Mouse (Mus musculus): Measurements from ENCODE around the gene Gadd45gip1. TPM values are rescaled to one million over a fixed set of nuclear protein-coding genes. Genes with fewer than 3 reads are reported as not detected.
A peak's percentile ranks its signal among the peaks of the same experiment; 100 is the strongest.

The Gadd45gip1 gene
- polyA plus RNA-seq, 1 experiment: 24.2 TPM

DNA sequence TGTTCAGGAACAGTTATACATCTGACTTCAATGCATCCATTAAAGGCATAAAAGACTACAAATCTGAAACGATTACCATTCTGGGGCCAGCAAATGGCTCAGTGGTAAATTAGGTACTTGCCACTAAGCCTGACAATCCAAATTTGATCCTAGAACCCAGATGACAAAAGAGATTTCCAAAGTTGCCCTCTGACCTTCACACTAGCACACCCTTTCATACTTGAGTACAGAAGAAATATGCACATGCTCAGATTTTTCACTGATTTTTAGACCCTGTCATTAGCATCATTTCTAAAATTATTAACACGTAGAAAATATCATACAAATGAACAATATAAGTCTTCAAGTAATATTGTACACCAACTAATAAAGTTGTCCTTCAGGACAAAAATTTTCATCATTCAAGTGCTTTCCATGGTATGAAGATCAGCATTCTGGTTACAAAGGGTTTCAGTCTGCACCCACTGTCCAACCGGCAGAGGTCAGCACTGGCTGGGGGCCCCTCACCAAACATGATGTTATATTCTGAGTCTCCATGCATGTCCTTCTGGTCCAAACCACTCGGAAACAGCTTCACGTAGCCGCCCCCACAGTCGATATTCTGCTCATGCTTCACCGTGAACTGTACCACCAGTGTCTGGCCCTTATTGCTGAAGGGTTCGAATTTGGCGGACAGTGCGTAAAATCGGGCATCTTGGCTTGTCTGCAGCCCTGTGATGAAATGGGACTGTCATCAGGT lies 14.2 kb downstream of the Gadd45gip1 start:
- H3K4me3 ChIP-seq (ENCODE audit: insufficient read depth, low read depth, low read length): peak overlapping the region; percentile 92
- no peaks in the 10 kb centered on the region for H3K27me3 ChIP-seq (replicated peaks; ENCODE audit: control insufficient read depth, insufficient read depth, low read length)
- peak; percentile 57 for DNase-seq
- TF ChIP-seq POLR2A (IDR thresholded peaks at IDR 0.05; ENCODE audit: low read depth, low read length) (no peak), CTCF (conservative IDR thresholded peaks at IDR 0.05; ENCODE audit: insufficient read depth, insufficient read length, low read depth, low read length) (peak; percentile 45)
- H3K36me3 ChIP-seq (ENCODE audit: control insufficient read depth, insufficient read depth, low read length): peaks cover 11% of the 10 kb centered on the region
- H3K4me1 ChIP-seq (ENCODE audit: control insufficient read depth, insufficient read depth, low read length): peaks cover 11% of the 10 kb centered on the region
- 8% methylated on average over 12 of the region's 12 CpGs for WGBS
- H3K27ac ChIP-seq (ENCODE audit: insufficient read depth, low read depth, low read length): peak overlapping the region; percentile 60

DNA sequence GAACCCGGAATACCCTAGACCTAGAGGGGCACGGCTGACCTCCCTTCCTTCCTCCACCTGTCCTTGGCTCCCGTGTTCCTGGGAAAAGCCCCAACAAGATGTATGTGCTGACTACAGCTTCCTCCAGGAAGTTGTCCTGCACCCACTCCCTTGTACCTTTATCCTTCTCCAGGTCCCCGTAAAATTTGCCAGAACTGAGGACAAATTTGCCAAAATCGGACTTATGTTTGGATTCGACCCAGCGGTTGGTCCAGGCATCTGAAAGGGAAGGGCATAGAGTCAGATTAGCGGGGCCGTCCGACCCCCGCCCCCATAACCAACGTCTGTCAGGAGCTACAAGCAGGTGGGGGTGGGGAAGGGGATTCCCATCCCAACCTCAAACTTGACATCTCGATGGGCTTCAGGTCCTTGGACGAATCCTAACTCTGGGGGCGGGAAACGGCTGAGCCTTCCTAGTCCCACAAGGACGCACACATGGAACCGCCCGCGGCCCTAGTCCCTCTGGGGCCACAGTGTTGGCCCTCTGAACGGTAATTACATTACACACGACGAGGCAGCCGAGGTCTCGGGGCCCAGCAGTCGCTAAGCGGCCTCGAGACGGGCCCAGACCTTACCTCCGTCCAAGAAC lies 14.9 kb downstream of the Gadd45gip1 start:
- DNase-seq: peak; percentile 18
- H3K4me1 ChIP-seq (ENCODE audit: control insufficient read depth, insufficient read depth, low read length): peaks cover 11% of the 10 kb centered on the region
- H3K4me3 ChIP-seq (ENCODE audit: insufficient read depth, low read depth, low read length): peak overlapping the region; percentile 92
- H3K27ac ChIP-seq (ENCODE audit: insufficient read depth, low read depth, low read length): peak overlapping the region; percentile 60
- TF ChIP-seq CTCF (conservative IDR thresholded peaks at IDR 0.05; ENCODE audit: insufficient read depth, insufficient read length, low read depth, low read length) (no peak), POLR2A (IDR thresholded peaks at IDR 0.05; ENCODE audit: low read depth, low read length) (no peak)
- WGBS: under 1% methylated on average over 30 of the region's 30 CpGs
- no peaks in the 10 kb centered on the region for H3K27me3 ChIP-seq (replicated peaks; ENCODE audit: control insufficient read depth, insufficient read depth, low read length)
- H3K36me3 ChIP-seq (ENCODE audit: control insufficient read depth, insufficient read depth, low read length): peaks cover 11% of the 10 kb centered on the region

DNA sequence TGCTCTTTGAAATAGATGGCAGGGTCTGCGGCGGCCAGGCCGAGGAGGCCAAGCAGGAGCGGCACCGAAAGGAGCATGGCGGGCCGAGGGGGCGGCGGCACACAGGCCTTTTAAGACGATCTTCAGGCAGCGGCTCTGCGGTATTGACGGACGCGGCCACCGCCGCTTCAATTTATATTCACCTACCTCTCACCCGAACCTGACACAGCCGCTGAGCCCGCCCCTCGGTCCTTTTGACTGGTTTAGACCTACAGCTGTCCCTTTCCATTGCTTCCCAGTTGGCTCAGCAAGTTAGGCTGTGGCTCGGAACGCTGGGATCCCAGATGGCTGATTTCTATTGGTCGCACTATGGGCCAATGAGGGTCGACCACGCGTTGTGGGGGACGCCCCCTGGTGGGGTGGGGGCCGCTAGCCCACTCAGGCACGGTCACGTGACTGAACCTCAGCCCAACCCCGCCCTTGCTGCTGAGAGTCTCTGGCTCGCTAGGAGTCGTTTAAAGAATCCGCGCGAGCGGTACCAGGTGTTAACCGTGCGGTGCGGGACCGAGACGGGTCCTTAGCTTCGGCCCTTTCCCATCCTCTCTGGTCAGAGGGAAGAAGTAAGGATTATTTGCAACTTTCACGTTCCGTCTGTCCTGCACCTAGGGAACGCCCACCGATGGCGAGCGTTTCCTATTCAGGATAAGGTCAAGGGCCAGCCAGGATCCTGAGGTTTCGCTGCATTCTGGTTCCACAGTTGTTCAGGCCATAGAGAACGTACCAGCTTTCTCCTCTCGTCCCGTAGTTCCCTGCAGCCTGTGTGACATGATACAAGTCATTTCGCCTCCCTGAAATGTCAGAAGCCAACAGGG lies 15.6 kb downstream of the Gadd45gip1 start, which contains the start of gene Calr:
Calr (minus strand) TSS at position 213 of the 851 bp plus-strand sequence.
- TF ChIP-seq POLR2A (IDR thresholded peaks at IDR 0.05; ENCODE audit: low read depth, low read length) (peak; percentile 99), CTCF (conservative IDR thresholded peaks at IDR 0.05; ENCODE audit: insufficient read depth, insufficient read length, low read depth, low read length) (no peak)
- Histone ChIP-seq H3K27ac (ENCODE audit: insufficient read depth, low read depth, low read length) (peak within 1 kb of the TSS; percentile 72), H3K4me3 (ENCODE audit: insufficient read depth, low read depth, low read length) (peak within 1 kb of the TSS; percentile 92), H3K4me1 (ENCODE audit: control insufficient read depth, insufficient read depth, low read length) (peaks cover 11% of the 10 kb centered on the region), H3K36me3 (ENCODE audit: control insufficient read depth, insufficient read depth, low read length) (peaks cover 9% of the 10 kb centered on the region), H3K27me3 (replicated peaks; ENCODE audit: control insufficient read depth, insufficient read depth, low read length) (no peaks in the 10 kb centered on the region)
- 1% methylated on average over 55 of the region's 55 CpGs for WGBS
- peak; percentile 100 for DNase-seq

DNA sequence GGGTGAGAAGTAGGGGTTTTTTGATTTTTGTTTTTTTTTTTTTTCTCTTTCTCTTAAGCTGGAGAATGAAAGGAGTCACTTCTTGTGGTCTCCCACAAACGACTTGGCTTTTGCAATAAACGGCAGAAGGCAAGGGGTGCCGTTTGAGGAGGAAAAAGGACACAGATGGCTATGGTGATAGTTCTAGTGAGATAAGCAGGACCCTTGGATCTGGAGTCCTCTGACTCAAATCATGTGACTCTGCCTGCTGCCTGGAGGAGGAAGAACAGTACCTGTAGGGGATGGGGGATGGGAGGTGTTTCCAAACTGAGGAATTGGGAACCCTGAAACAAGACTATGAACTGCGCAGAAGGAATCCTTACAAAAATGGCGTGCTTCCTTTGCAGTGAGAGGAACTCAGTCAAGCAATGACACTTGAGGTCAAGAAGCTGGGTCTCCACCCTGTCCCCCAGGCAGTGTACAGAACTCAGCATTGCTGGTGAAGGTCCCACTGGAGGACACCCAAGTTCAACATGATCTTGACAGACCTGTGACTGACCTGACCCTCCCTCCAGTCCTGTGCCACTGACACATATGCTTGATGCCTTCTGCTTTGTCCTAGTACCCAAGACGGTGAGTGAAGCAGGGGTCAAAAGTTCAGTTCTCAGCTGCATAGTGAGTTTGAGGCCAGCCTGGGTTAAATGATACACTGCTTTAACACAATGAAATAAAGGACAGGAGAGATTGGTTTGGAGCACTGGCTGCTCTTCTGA lies 16.5 kb downstream of the Gadd45gip1 start:
- Histone ChIP-seq H3K27me3 (replicated peaks; ENCODE audit: control insufficient read depth, insufficient read depth, low read length) (no peaks in the 10 kb centered on the region), H3K4me1 (ENCODE audit: control insufficient read depth, insufficient read depth, low read length) (peaks cover 11% of the 10 kb centered on the region), H3K36me3 (ENCODE audit: control insufficient read depth, insufficient read depth, low read length) (peaks cover 4% of the 10 kb centered on the region), H3K4me3 (ENCODE audit: insufficient read depth, low read depth, low read length) (no peak overlapping the region), H3K27ac (ENCODE audit: insufficient read depth, low read depth, low read length) (0 out of 2 replicates have a peak overlapping the region, but pooled peaks have one; percentile 47)
- no peak for TF ChIP-seq POLR2A (IDR thresholded peaks at IDR 0.05; ENCODE audit: low read depth, low read length)
- TF ChIP-seq CTCF (conservative IDR thresholded peaks at IDR 0.05; ENCODE audit: insufficient read depth, insufficient read length, low read depth, low read length): no peak
- DNase-seq: peak; percentile 22
- WGBS: 34% methylated on average over 6 of the region's 6 CpGs

DNA sequence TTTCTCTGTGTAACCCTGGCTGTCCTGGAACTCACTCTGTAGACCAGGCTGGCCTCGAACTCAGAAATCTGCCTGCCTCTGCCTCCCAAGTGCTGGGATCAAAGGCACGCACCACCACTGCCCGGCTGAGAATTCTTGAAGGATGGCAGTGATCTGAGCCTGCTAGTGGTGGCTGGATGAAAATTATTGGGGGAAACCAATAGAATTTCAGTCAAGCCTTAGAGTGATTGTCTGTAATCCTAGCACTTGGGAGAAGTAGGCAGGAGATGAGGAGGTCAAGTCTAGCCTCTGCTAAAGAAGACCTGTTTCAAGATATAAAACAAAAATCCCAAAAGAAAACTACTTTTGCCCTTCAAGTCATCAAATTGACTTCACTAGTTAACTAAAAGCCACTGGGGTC lies 25.1 kb downstream of the Gadd45gip1 start:
- whole genome bisulfite sequencing: 92% methylated on average over 3 of the region's 3 CpGs
- TF ChIP-seq CTCF (conservative IDR thresholded peaks at IDR 0.05; ENCODE audit: insufficient read depth, insufficient read length, low read depth, low read length) (no peak), POLR2A (IDR thresholded peaks at IDR 0.05; ENCODE audit: low read depth, low read length) (no peak)
- no peaks in the 10 kb centered on the region for H3K27me3 ChIP-seq (replicated peaks; ENCODE audit: control insufficient read depth, insufficient read depth, low read length)
- no peak overlapping the region for H3K27ac ChIP-seq (ENCODE audit: insufficient read depth, low read depth, low read length)
- H3K36me3 ChIP-seq (ENCODE audit: control insufficient read depth, insufficient read depth, low read length): no peaks in the 10 kb centered on the region
- no peak overlapping the region for H3K4me3 ChIP-seq (ENCODE audit: insufficient read depth, low read depth, low read length)
- DNase-seq: no peak
- peaks cover 6% of the 10 kb centered on the region; the same call in 1 of the 2 replicates for H3K4me1 ChIP-seq (ENCODE audit: control insufficient read depth, insufficient read depth, low read length)

DNA sequence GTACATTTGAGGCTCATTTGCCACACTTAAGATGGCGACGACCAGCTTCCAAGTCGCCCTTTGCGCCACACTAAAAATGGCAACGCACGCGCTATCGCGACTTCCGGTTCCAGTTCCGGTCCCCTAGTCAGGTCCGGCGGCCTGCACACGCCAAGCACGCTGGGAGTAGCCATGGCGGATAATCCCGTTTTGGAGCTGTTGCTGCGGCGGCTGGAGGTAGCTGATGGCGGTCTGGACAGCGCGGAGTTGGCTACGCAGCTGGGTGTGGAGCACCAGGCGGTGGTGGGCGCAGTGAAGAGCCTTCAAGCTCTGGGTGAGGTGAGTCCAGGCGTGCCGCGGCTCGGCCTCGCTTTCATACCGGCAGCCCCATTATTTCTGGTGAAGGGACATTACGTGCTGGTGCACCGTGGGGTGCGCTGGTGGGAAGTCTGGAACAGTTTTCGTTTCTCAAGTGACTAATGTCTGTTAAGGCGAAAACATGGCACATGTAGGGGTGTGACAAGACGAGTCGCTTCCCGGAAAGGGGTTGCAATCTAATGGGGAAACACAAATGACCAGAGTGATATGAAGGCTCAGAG lies 25.6 kb downstream of the Gadd45gip1 start, which contains the start of gene Farsa:
Farsa (plus strand) TSS at position 126 of the 578 bp plus-strand sequence.
- H3K27me3 ChIP-seq (replicated peaks; ENCODE audit: control insufficient read depth, insufficient read depth, low read length): no peaks in the 10 kb centered on the region
- peak within 1 kb of the TSS; percentile 90 for H3K4me3 ChIP-seq (ENCODE audit: insufficient read depth, low read depth, low read length)
- TF ChIP-seq CTCF (conservative IDR thresholded peaks at IDR 0.05; ENCODE audit: insufficient read depth, insufficient read length, low read depth, low read length): no peak
- TF ChIP-seq POLR2A (IDR thresholded peaks at IDR 0.05; ENCODE audit: low read depth, low read length): peak; percentile 83
- H3K36me3 ChIP-seq (ENCODE audit: control insufficient read depth, insufficient read depth, low read length): no peaks in the 10 kb centered on the region
- H3K27ac ChIP-seq (ENCODE audit: insufficient read depth, low read depth, low read length): peak within 1 kb of the TSS; percentile 69
- peak; percentile 96 for DNase-seq
- WGBS: under 1% methylated on average over 39 of the region's 39 CpGs
- H3K4me1 ChIP-seq (ENCODE audit: control insufficient read depth, insufficient read depth, low read length): peaks cover 6% of the 10 kb centered on the region; the same call in 1 of the 2 replicates
